26 mouse cellular contexts compared by ENCODE assay signal in the genomic region with DNA sequence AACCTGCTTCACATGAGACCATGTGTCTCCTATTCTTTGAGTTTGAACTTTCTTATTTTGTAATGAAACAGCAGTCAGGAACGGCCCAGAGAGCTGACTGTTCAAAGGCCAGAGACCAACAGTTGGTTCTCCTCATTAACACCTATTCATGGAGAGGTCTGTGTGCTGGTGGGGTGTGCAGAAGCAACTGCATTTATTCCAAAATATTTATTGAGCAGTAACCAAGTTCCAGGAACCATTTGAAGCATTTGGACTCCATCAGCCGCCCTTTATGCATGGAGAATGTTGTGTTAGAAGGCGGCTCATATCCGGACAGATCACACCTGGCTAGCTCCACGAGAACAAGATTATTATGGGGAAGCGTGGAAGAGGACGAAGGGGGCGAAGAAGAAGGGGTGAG. TPM values are rescaled to one million over a fixed set of nuclear protein-coding genes. Genes with fewer than 3 reads are reported as not detected.
DNase-seq lines count a peak whose midpoint lies in the region; ATAC-seq and TF ChIP-seq lines count a peak whose summit lies in the region.
"Had no signal": no experiment of that assay in that cellular context is flagged by ENCODE, and none has a peak within 500 bp of the region (broad histone marks: within the 10 kb centered on the region; RNA-seq: fewer than 3 reads in every experiment).

No protein-coding gene starts in this region.

- H3K9ac ChIP-seq in midbrain, embryonic 11.5 days (ENCODE audit: low read length) = no peak overlapping the region
- H3K9ac ChIP-seq in midbrain, embryonic 14.5 days (replicated peaks; ENCODE audit: low read length) = no peak overlapping the region
- no peak overlapping the region for H3K9ac ChIP-seq in lung, postnatal 0 days (replicated peaks; ENCODE audit: low read depth)
- H3K9ac ChIP-seq: embryonic facial prominence, embryonic 13.5 days; forebrain, embryonic 12.5 days; forebrain, embryonic 15.5 days; hindbrain, embryonic 12.5 days; hindbrain, embryonic 15.5 days had no signal

- no peak for TF ChIP-seq CTCF in lung, postnatal 0 days (IDR thresholded peaks at IDR 0.05)

- no peak overlapping the region for H3K4me2 ChIP-seq in midbrain, embryonic 11.5 days
- H3K4me2 ChIP-seq in midbrain, embryonic 14.5 days (ENCODE audit: low read length) = no peak overlapping the region
- H3K4me2 ChIP-seq in lung, postnatal 0 days (replicated peaks; ENCODE audit: low read depth, low read length) = no peak overlapping the region
- H3K4me2 ChIP-seq: embryonic facial prominence, embryonic 13.5 days; forebrain, embryonic 12.5 days; forebrain, embryonic 15.5 days; heart, embryonic 11.5 days; hindbrain, embryonic 12.5 days; hindbrain, embryonic 15.5 days had no signal

- WGBS in midbrain, embryonic 11.5 days = 93% methylated on average over 8 of the region's 8 CpGs
- WGBS in midbrain, embryonic 14.5 days = 89% methylated on average over 8 of the region's 8 CpGs
- WGBS in lung, postnatal 0 days = 65% methylated on average over 8 of the region's 8 CpGs

- no peak for ATAC-seq in midbrain, embryonic 11.5 days (ENCODE audit: low FRiP score)
- no peak for ATAC-seq in midbrain, embryonic 14.5 days (ENCODE audit: low FRiP score, low TSS enrichment)
- peak; percentile 77 for ATAC-seq in lung, postnatal 0 days
- ATAC-seq: forebrain, embryonic 15.5 days; Patski had no signal

- no peaks in the 10 kb centered on the region for H3K27me3 ChIP-seq in midbrain, embryonic 11.5 days (ENCODE audit: control insufficient read depth, insufficient read depth, low read length)
- no peaks in the 10 kb centered on the region for H3K27me3 ChIP-seq in midbrain, embryonic 14.5 days (ENCODE audit: control insufficient read depth, insufficient read depth, low read length)
- H3K27me3 ChIP-seq in lung, postnatal 0 days (replicated peaks; ENCODE audit: insufficient read depth, low read length) = no peaks in the 10 kb centered on the region
- H3K27me3 ChIP-seq: forebrain, embryonic 12.5 days; forebrain, embryonic 15.5 days; hindbrain, embryonic 15.5 days had no signal

- DNase-seq in midbrain, embryonic 11.5 days (ENCODE audit: low spot score, missing footprints) = peak; percentile 60
- DNase-seq in midbrain, embryonic 14.5 days = no peak
- peak; percentile 76 for DNase-seq in lung, postnatal 0 days (ENCODE audit: low spot score)
- peak; percentile 50 for DNase-seq in lung, postnatal 25 days (ENCODE audit: low spot score)
- DNase-seq in left cerebral cortex, adult 9 months (ENCODE audit: low spot score in 2 of 2) = no peak
- DNase-seq in urinary bladder, postnatal 25 days (ENCODE audit: low spot score) = no peak
- no peak for DNase-seq in cerebellum, adult 9-10 months
- DNase-seq: adrenal gland, postnatal 10 days; adrenal gland, postnatal 36 days; B cell, adult 2 months; cerebellum, adult 18-20 months; cerebellum, adult 9-11 months; cerebellum, postnatal 25 days; embryo, embryonic 11 days; gastrocnemius, postnatal 36 days; heart, adult 2 months had no signal

- H3K9me3 ChIP-seq in midbrain, embryonic 11.5 days (ENCODE audit: control insufficient read depth, low read length) = no peaks in the 10 kb centered on the region
- H3K9me3 ChIP-seq in midbrain, embryonic 14.5 days (ENCODE audit: control insufficient read depth, low read length) = no peaks in the 10 kb centered on the region
- no peaks in the 10 kb centered on the region for H3K9me3 ChIP-seq in lung, postnatal 0 days (ENCODE audit: low read length)
- H3K9me3 ChIP-seq: embryonic facial prominence, embryonic 10.5 days; embryonic facial prominence, embryonic 13.5 days; forebrain, embryonic 12.5 days; forebrain, embryonic 15.5 days; hindbrain, embryonic 12.5 days; hindbrain, embryonic 15.5 days had no signal

- peak; percentile 48; the same call in 1 of the 2 replicates for TF ChIP-seq EP300 in lung, postnatal 0 days (IDR thresholded peaks at IDR 0.05)

- no peaks in the 10 kb centered on the region for H3K36me3 ChIP-seq in midbrain, embryonic 11.5 days (ENCODE audit: control insufficient read depth, insufficient read depth, low read length)
- H3K36me3 ChIP-seq in midbrain, embryonic 14.5 days (ENCODE audit: control insufficient read depth, insufficient read depth, low read length) = no peaks in the 10 kb centered on the region
- no peaks in the 10 kb centered on the region for H3K36me3 ChIP-seq in lung, postnatal 0 days (ENCODE audit: insufficient read depth, low read length)
- H3K36me3 ChIP-seq: embryonic facial prominence, embryonic 10.5 days; embryonic facial prominence, embryonic 13.5 days; forebrain, embryonic 12.5 days; forebrain, embryonic 15.5 days; G1E; hindbrain, embryonic 12.5 days; hindbrain, embryonic 15.5 days had no signal

- H3K27ac ChIP-seq in midbrain, embryonic 11.5 days (ENCODE audit: low read depth, low read length) = no peak overlapping the region
- no peak overlapping the region for H3K27ac ChIP-seq in midbrain, embryonic 14.5 days (replicated peaks; ENCODE audit: low read depth, low read length)
- no peak overlapping the region for H3K27ac ChIP-seq in lung, postnatal 0 days (ENCODE audit: low read length)
- H3K27ac ChIP-seq: embryonic facial prominence, embryonic 10.5 days; embryonic facial prominence, embryonic 13.5 days; forebrain, embryonic 12.5 days; forebrain, embryonic 15.5 days; heart, adult 2 months; hindbrain, embryonic 12.5 days; hindbrain, embryonic 15.5 days had no signal

- no peak overlapping the region for H3K4me3 ChIP-seq in midbrain, embryonic 11.5 days (ENCODE audit: low read depth, low read length)
- no peak overlapping the region for H3K4me3 ChIP-seq in midbrain, embryonic 14.5 days (replicated peaks; ENCODE audit: low read depth, low read length)
- H3K4me3 ChIP-seq in lung, postnatal 0 days (ENCODE audit: low read depth, low read length) = no peak overlapping the region
- H3K4me3 ChIP-seq: embryonic facial prominence, embryonic 10.5 days; embryonic facial prominence, embryonic 13.5 days; erythroblast, embryonic 14.5 days; forebrain, embryonic 12.5 days; forebrain, embryonic 15.5 days; heart, adult 2 months; hindbrain, embryonic 12.5 days; hindbrain, embryonic 15.5 days had no signal

- no peaks in the 10 kb centered on the region for H3K4me1 ChIP-seq in midbrain, embryonic 11.5 days (ENCODE audit: control insufficient read depth, insufficient read depth, low read length)
- no peaks in the 10 kb centered on the region for H3K4me1 ChIP-seq in midbrain, embryonic 14.5 days (ENCODE audit: control insufficient read depth, insufficient read depth, low read length)
- H3K4me1 ChIP-seq in lung, postnatal 0 days (ENCODE audit: insufficient read depth, low read depth, low read length) = no peaks in the 10 kb centered on the region
- H3K4me1 ChIP-seq: forebrain, embryonic 12.5 days; forebrain, embryonic 15.5 days; hindbrain, embryonic 12.5 days; hindbrain, embryonic 15.5 days had no signal

RNA-seq across cellular contexts. Expression of a gene that starts 18.0 kb away (rescaled TPM):
- polyA plus RNA-seq in midbrain, embryonic 11.5 days (2014; fragmentation: Nextera tagmentation; extraction: Ambion mirVana) = 0.03 TPM in 2 replicates
- 0.11 and 0.18 TPM in 2 replicates for polyA plus RNA-seq in midbrain, embryonic 14.5 days (2014; fragmentation: Nextera tagmentation; extraction: Ambion mirVana)
- 0.21 and 0.30 TPM in 2 replicates for polyA plus RNA-seq in lung, postnatal 0 days (2015; fragmentation: Nextera tagmentation; extraction: Ambion mirVana)
- polyA plus RNA-seq: embryonic facial prominence, embryonic 10.5 days; erythroblast, embryonic 14.5 days; G1E; heart, embryonic 11.5 days; Patski had no signal

Comparison
In these comparisons a context has a peak if more than half of its experiments do, and no peak if none do; other contexts are left out.
1. DNase-seq: peak in midbrain, embryonic 11.5 days (single experiment), lung, postnatal 0 days (single experiment) and lung, postnatal 25 days (single experiment); none in midbrain, embryonic 14.5 days (single experiment), left cerebral cortex, adult 9 months (0 of 2), urinary bladder, postnatal 25 days (single experiment) and cerebellum, adult 9-10 months (single experiment).